Comparison of ENCODE assay signal across 16 mouse cellular contexts in the genomic region with DNA sequence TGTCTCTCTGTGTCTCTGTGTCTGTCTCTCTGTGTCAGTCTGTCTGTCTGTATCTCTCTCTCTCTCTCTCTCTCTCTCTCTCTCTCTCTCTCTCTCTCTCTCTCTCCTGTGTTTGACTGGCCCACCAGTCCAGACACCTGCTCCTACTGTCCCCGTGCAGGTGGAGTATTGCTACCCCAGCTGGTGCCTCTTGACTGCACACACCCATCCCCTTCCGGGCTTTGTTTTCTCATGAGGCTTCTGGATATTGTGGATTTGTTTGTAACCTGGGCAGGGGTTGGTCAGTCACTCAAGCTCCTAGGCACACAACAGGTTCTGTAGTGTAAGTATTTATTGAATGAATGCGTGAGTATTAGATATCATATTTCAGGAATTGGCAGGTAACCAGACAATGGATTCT.
DNase-seq lines count a peak whose midpoint lies in the region; ATAC-seq lines count a peak whose summit lies in the region.
"Had no signal": no experiment of that assay in that cellular context is flagged by ENCODE, and none has a peak within 500 bp of the region (broad histone marks: within the 10 kb centered on the region; RNA-seq: fewer than 3 reads in every experiment).

No protein-coding gene starts in this region.

- ATAC-seq in megakaryocyte-erythroid progenitor cell, adult 5-6 weeks (replicated peaks; ENCODE audit: low FRiP score, low TSS enrichment, poor library complexity, severe bottlenecking) = no peak
- ATAC-seq: activated CD4-positive, CD25-positive, alpha-beta regulatory T cell, adult 4 months; Patski had no signal

- DNase-seq in heart, adult 11 months = peak; percentile 80
- no peak for DNase-seq in heart, postnatal 4 days
- DNase-seq in testis, postnatal 10 days (ENCODE audit: low spot score) = peak; percentile 23
- no peak for DNase-seq in testis, postnatal 14 days (ENCODE audit: low spot score)
- DNase-seq: adrenal gland, adult 8-10 months; adrenal gland, postnatal 14 days; adrenal gland, postnatal 36 days; cerebellum, adult 11-12 months; cerebellum, adult 2 months; cerebellum, adult 9-10 months; cerebellum, postnatal 10 days; cerebellum, postnatal 25 days; forebrain, postnatal 0 days had no signal

Comparison
In these comparisons a context has a peak if more than half of its experiments do, and no peak if none do; other contexts are left out.
1. DNase-seq: peak in heart, adult 11 months (single experiment) and testis, postnatal 10 days (single experiment); none in heart, postnatal 4 days (single experiment) and testis, postnatal 14 days (single experiment).